Mouse (Mus musculus) hindbrain, embryonic 11.5 days (tissue): Measurements from ENCODE around the gene March4. TPM values are rescaled to one million over a fixed set of nuclear protein-coding genes. Genes with fewer than 3 reads are reported as not detected.

Experiments
- ATAC-seq: fragments of 200-750 bp; cut with Nextera tagmentation; 2 replicates; pipeline ENCODE4 v1.8.0; 2017; ENCODE audit warnings: mild to moderate bottlenecking, moderate TSS enrichment, moderate library complexity; ENCODE audit not compliant: low FRiP score
- DNase-seq: peaks from one replicate; pipeline ENCODE4 v3.0.0-alpha.2; 2015; ENCODE audit warnings: low spot score
- H3K27ac ChIP-seq: fragments of 300-500 bp; sonication (generic); 2 replicates; pipeline ENCODE4 v1.5.1; 2014; ENCODE audit warnings: mild to moderate bottlenecking, low read depth, low read length
- H3K27me3 ChIP-seq: fragments of 300-500 bp; sonication (generic); 2 replicates; pipeline ENCODE4 v1.6.1; 2014; ENCODE audit warnings: mild to moderate bottlenecking, low read length, moderate library complexity, mixed read lengths; ENCODE audit not compliant: control insufficient read depth, insufficient read depth
- H3K36me3 ChIP-seq: fragments of 300-500 bp; sonication (generic); 2 replicates; pipeline ENCODE4 v1.6.1; 2014; ENCODE audit warnings: mild to moderate bottlenecking, low read length, moderate library complexity, mixed read lengths; ENCODE audit not compliant: control insufficient read depth, insufficient read depth
- H3K4me1 ChIP-seq: fragments of 300-500 bp; sonication (generic); replicated peaks from 2 replicates; pipeline ENCODE4 v1.6.1; 2014; ENCODE audit warnings: low read length, mixed read lengths; ENCODE audit not compliant: control insufficient read depth, insufficient read depth
- H3K4me2 ChIP-seq: fragments of 300-500 bp; sonication (generic); replicated peaks from 2 replicates; pipeline ENCODE4 v1.6.1; 2014; ENCODE audit warnings: mild to moderate bottlenecking, low read depth, low read length
- H3K4me3 ChIP-seq: fragments of 300-500 bp; sonication (generic); 2 replicates; pipeline ENCODE4 v1.5.1; 2014; ENCODE audit warnings: low read depth, low read length
- H3K9ac ChIP-seq: fragments of 300-500 bp; sonication (generic); 2 replicates; pipeline ENCODE4 v1.6.1; 2014; ENCODE audit warnings: low read depth, low read length
- H3K9me3 ChIP-seq: fragments of 300-500 bp; sonication (generic); 2 replicates; pipeline ENCODE4 v1.6.1; 2016; ENCODE audit warnings: low read length; ENCODE audit not compliant: control insufficient read depth
- WGBS: fragments of 180-500 bp; shearing (Covaris S2); extraction: QIAGEN DNeasy Blood & Tissue Kit; methylation state at CpG from one replicate; pipeline ENCODE4 v1.1.7; 2014; 5-methylcytosine and 5-hydroxymethylcytosine counted together
- polyA plus RNA-seq: library from polyadenylated mRNA; unstranded; fragments of >200 nt; fragmentation: Nextera tagmentation; extraction: Ambion mirVana; gene quantifications from 2 replicates; pipeline ENCODE4 v1.2.1, GENCODE M21; 2014

March4 gene
- 1.1 and 1.5 TPM in 2 replicates for polyA plus RNA-seq

- Histone ChIP-seq H3K27ac (peak within 1 kb of the TSS; percentile 18), H3K9ac (peak within 1 kb of the TSS; percentile 46), H3K36me3 (no peaks in the 10 kb centered on the region), H3K27me3 (peaks cover 6% of the 10 kb centered on the region), H3K4me2 (peak within 1 kb of the TSS; percentile 59), H3K4me3 (peak within 1 kb of the TSS; percentile 33), H3K4me1 (no peaks in the 10 kb centered on the region), H3K9me3 (no peaks in the 10 kb centered on the region)
- ATAC-seq (peak; percentile 76), DNase-seq (peak; percentile 82)
- WGBS, result 1% methylated on average over 41 of the region's 41 CpGs
Observed at GRCm38 (mm10) chr1:72536611-72537351, at the start of gene March4. March4 (minus strand) TSS chr1:72536930.

- no peak overlapping the region for H3K9ac ChIP-seq
- H3K27me3 ChIP-seq, result no peaks in the 10 kb centered on the region
- H3K27ac ChIP-seq, result no peak overlapping the region
- no peak for DNase-seq
- WGBS, result 95% methylated on average over 17 of the region's 17 CpGs
- H3K4me2 ChIP-seq, result no peak overlapping the region
- no peak for ATAC-seq
- H3K4me1 ChIP-seq, result no peaks in the 10 kb centered on the region
- H3K36me3 ChIP-seq, result peaks cover 7% of the 10 kb centered on the region; the same call in 1 of the 2 replicates
- H3K4me3 ChIP-seq, result no peak overlapping the region
- no peaks in the 10 kb centered on the region for H3K9me3 ChIP-seq
Observed at GRCm38 (mm10) chr1:72585971-72586875, 49.5 kb upstream of the March4 start.

- H3K9me3 ChIP-seq, result no peaks in the 10 kb centered on the region
- WGBS, result 75% methylated on average over 4 of the region's 4 CpGs
- no peak for ATAC-seq
- H3K4me1 ChIP-seq, result no peaks in the 10 kb centered on the region
- no peak for DNase-seq
- peaks cover 4% of the 10 kb centered on the region; the same call in 1 of the 2 replicates for H3K36me3 ChIP-seq
- peak overlapping the region; percentile 49 for H3K4me2 ChIP-seq
- peak overlapping the region; percentile 70 for H3K4me3 ChIP-seq
- peak overlapping the region; percentile 72 for H3K9ac ChIP-seq
- no peak overlapping the region for H3K27ac ChIP-seq
- H3K27me3 ChIP-seq, result no peaks in the 10 kb centered on the region
Observed at GRCm38 (mm10) chr1:72583906-72584305, 47.2 kb upstream of the March4 start.

DNA sequence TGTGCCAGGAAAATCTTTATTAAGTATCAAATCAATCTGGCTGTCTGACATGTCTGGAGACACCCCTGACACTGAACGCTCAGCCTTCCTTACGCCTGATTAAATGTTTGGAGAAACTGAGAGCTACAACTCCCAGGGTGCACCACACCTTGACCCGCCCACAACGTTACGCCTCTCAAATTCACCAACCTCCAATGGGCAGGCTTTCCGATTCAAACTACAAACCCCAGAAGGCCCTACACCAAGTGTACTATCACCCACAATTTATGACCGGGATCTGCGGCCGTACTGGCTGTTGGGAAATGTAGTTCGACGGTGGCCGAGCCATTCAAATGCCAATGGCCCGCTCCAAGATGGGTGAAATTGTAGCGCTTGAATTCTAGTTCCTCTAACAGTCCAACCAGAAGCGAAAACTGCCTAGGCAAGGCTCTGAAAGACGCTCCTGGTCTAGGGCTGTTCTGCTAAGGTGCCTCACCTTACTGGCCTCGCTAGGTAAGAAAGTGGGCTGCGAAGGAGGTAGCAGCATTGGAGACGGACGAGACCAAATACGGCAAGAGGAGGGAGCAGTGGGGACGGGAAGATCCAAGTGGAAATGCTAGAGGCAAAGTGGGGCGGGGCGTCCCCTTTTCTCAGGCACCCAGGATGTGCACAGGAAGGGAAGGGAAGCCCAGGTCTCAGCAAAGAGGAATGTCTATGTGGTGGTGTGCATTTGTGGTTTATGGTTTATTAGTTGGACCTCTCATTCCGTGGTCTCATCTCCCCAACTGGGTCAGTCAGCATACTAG lies 46.4 kb upstream of the March4 start, which contains the start of gene Smarcal1:
TSS of gene Smarcal1 (plus strand) at position 305 of the 785 bp plus-strand sequence.
- peak; percentile 99 for ATAC-seq
- Histone ChIP-seq H3K9me3 (no peaks in the 10 kb centered on the region), H3K27me3 (no peaks in the 10 kb centered on the region), H3K4me3 (peak within 1 kb of the TSS; percentile 70), H3K27ac (peak within 1 kb of the TSS; percentile 68; the same call in 1 of the 2 replicates), H3K36me3 (0 out of 2 replicates have a peak, but pooled peaks cover 2% of the 10 kb centered on the region), H3K4me1 (no peaks in the 10 kb centered on the region), H3K9ac (peak within 1 kb of the TSS; percentile 72), H3K4me2 (peak within 1 kb of the TSS; percentile 49)
- peak; percentile 96 for DNase-seq
- WGBS, result under 1% methylated on average over 25 of the region's 25 CpGs

- H3K4me3 ChIP-seq, result no peak overlapping the region
- H3K4me1 ChIP-seq, result peaks cover 7% of the 10 kb centered on the region; the same call in 1 of the 2 replicates
- DNase-seq (peak; percentile 62), ATAC-seq (no peak)
- H3K9ac ChIP-seq, result no peak overlapping the region
- H3K27ac ChIP-seq, result peak overlapping the region; percentile 62; the same call in 1 of the 2 replicates
- no peak overlapping the region; the same call in 1 of the 2 replicates for H3K4me2 ChIP-seq
- no peaks in the 10 kb centered on the region for H3K27me3 ChIP-seq
- H3K9me3 ChIP-seq, result no peaks in the 10 kb centered on the region
- H3K36me3 ChIP-seq, result no peaks in the 10 kb centered on the region
- 27% methylated on average over 4 of the region's 4 CpGs for WGBS
Observed at GRCm38 (mm10) chr1:72578806-72579205, 42.1 kb upstream of the March4 start.

DNA sequence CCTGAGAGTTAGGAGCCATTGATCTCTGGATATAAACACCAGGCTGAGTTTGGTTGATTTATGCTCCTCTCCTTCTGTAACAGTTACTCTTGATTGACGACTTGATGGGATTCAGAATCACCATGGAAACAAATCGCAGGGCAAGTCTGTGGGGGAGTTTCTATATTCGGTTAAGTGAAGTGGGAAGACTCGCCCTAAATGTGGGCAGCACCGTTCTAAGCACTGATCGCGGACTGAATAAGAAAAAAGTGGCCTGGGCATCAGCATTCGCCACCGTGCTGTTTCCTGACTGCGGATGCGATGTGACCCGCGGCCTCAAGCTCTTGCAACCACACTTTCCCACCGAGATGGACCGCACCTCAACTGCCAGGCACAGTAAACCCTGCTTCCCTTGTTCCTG lies 41.6 kb upstream of the March4 start:
- peaks cover 7% of the 10 kb centered on the region; the same call in 1 of the 2 replicates for H3K4me1 ChIP-seq
- H3K4me3 ChIP-seq, result no peak overlapping the region
- 42% methylated on average over 15 of the region's 15 CpGs for WGBS
- ATAC-seq, result no peak
- no peaks in the 10 kb centered on the region for H3K9me3 ChIP-seq
- H3K27me3 ChIP-seq, result no peaks in the 10 kb centered on the region
- H3K4me2 ChIP-seq, result no peak overlapping the region; the same call in 1 of the 2 replicates
- DNase-seq, result peak; percentile 38
- H3K9ac ChIP-seq, result no peak overlapping the region
- H3K36me3 ChIP-seq, result no peaks in the 10 kb centered on the region
- H3K27ac ChIP-seq, result peak overlapping the region; percentile 62; the same call in 1 of the 2 replicates

- WGBS, result 2% methylated on average over 12 of the region's 12 CpGs
- H3K9ac ChIP-seq, result no peak overlapping the region
- H3K4me1 ChIP-seq, result peaks cover 7% of the 10 kb centered on the region; the same call in 1 of the 2 replicates
- no peaks in the 10 kb centered on the region for H3K27me3 ChIP-seq
- no peak overlapping the region for H3K4me3 ChIP-seq
- 0 out of 2 replicates have a peak overlapping the region, but pooled peaks have one; percentile 1 for H3K4me2 ChIP-seq
- ATAC-seq (peak; percentile 67), DNase-seq (peak; percentile 58)
- H3K27ac ChIP-seq, result no peak overlapping the region
- H3K36me3 ChIP-seq, result no peaks in the 10 kb centered on the region
- no peaks in the 10 kb centered on the region for H3K9me3 ChIP-seq
Observed at GRCm38 (mm10) chr1:72577481-72577922, 40.8 kb upstream of the March4 start.

DNA sequence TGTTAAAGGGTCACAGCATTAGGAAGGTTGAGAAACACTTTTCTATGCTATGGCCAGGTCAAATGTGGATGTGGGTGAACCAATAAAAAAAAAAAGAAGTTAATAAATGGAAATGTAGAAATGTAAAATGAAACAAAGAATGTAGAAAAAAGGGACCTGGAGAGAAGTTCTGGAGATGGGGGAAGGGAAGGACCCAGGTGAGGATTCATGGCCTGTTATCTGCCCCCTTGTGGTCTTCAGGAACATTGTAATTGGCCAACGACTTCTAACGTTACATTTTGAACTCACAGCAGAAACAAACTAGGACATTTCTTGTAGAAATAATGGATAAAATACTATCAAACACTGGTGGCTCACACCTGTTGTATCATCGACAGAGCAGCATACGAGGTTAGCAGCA lies 38.4 kb upstream of the March4 start:
- DNase-seq (no peak), ATAC-seq (no peak)
- 54% methylated on average over 4 of the region's 4 CpGs for WGBS
- no peak overlapping the region for H3K4me2 ChIP-seq
- H3K4me1 ChIP-seq, result peaks cover 7% of the 10 kb centered on the region; the same call in 1 of the 2 replicates
- H3K9ac ChIP-seq, result no peak overlapping the region
- H3K9me3 ChIP-seq, result no peaks in the 10 kb centered on the region
- no peak overlapping the region for H3K27ac ChIP-seq
- H3K27me3 ChIP-seq, result no peaks in the 10 kb centered on the region
- H3K36me3 ChIP-seq, result no peaks in the 10 kb centered on the region
- no peak overlapping the region for H3K4me3 ChIP-seq
